Mouse (Mus musculus): Measurements from ENCODE around the gene Ppp2r2c.
A peak's percentile ranks its signal among the peaks of the same experiment; 100 is the strongest.

The Ppp2r2c gene

GRCm38 (mm10) chr5:36868266-36869090, at the start of gene Ppp2r2c:
TSS of gene Ppp2r2c (plus strand) at chr5:36868513.
- DNase-seq = peak; percentile 57

GRCm38 (mm10) chr5:36819742-36820141, 48.6 kb upstream of the Ppp2r2c start:
- DNase-seq = no peak

- DNase-seq = peak; percentile 71
These were observed 48.2 kb upstream of the Ppp2r2c start for GRCm38 (mm10) chr5:36820142-36820541.

GRCm38 (mm10) chr5:36822907-36823306, 45.4 kb upstream of the Ppp2r2c start:
- no peak for DNase-seq

GRCm38 (mm10) chr5:36829098-36829497, 39.2 kb upstream of the Ppp2r2c start:
- DNase-seq = no peak

GRCm38 (mm10) chr5:36829913-36830879, 38.1 kb upstream of the Ppp2r2c start, which contains the start of gene Man2b2:
TSS of gene Man2b2 (minus strand) at chr5:36830653.
- DNase-seq = peak; percentile 94

- no peak for DNase-seq
These were observed 37.0 kb upstream of the Ppp2r2c start for GRCm38 (mm10) chr5:36831272-36831671.

- DNase-seq = peak; percentile 88
These were observed 32.4 kb upstream of the Ppp2r2c start for GRCm38 (mm10) chr5:36835933-36836332.

- peak; percentile 79 for DNase-seq
These were observed 29.3 kb upstream of the Ppp2r2c start for GRCm38 (mm10) chr5:36839032-36839431.

- no peak for DNase-seq
These were observed 28.7 kb upstream of the Ppp2r2c start for GRCm38 (mm10) chr5:36839602-36840001.

GRCm38 (mm10) chr5:36840092-36840491, 28.2 kb upstream of the Ppp2r2c start:
- no peak for DNase-seq

GRCm38 (mm10) chr5:36841701-36842100, 26.6 kb upstream of the Ppp2r2c start:
- no peak for DNase-seq

- no peak for DNase-seq
These were observed 23.8 kb upstream of the Ppp2r2c start for GRCm38 (mm10) chr5:36844490-36844889.

- no peak for DNase-seq
These were observed 16.7 kb upstream of the Ppp2r2c start for GRCm38 (mm10) chr5:36851572-36851971.

- DNase-seq = no peak
These were observed 13.1 kb upstream of the Ppp2r2c start for GRCm38 (mm10) chr5:36855180-36855579.

- no peak for DNase-seq
These were observed 11.8 kb upstream of the Ppp2r2c start for GRCm38 (mm10) chr5:36856529-36856928.

- no peak for DNase-seq
These were observed 10.8 kb upstream of the Ppp2r2c start for GRCm38 (mm10) chr5:36857546-36857945.

GRCm38 (mm10) chr5:36861084-36861483, 7.2 kb upstream of the Ppp2r2c start:
- DNase-seq = no peak

GRCm38 (mm10) chr5:36866701-36867250, 1.5 kb upstream of the Ppp2r2c start:
- DNase-seq = no peak

- no peak for DNase-seq
These were observed 752 bp upstream of the Ppp2r2c start for GRCm38 (mm10) chr5:36867561-36867960.

GRCm38 (mm10) chr5:36869186-36869577, 869 bp downstream of the Ppp2r2c start:
- DNase-seq = no peak

- DNase-seq = peak; percentile 72
These were observed 1.4 kb downstream of the Ppp2r2c start for GRCm38 (mm10) chr5:36869578-36870236.

- no peak for DNase-seq
These were observed 2.6 kb downstream of the Ppp2r2c start for GRCm38 (mm10) chr5:36870916-36871315.

Measured in right cerebral cortex, postnatal 14 days (tissue).